Mouse (Mus musculus): ENCODE data around the gene Mamdc4. TPM values are rescaled to one million over a fixed set of nuclear protein-coding genes. Genes with fewer than 3 reads are reported as not detected.
A peak's percentile ranks its signal among the peaks of the same experiment; 100 is the strongest.

Gene Mamdc4
- total and polyA plus RNA-seq, 3 experiments = 17.6 to 21.6 TPM; not detected in 1

DNA sequence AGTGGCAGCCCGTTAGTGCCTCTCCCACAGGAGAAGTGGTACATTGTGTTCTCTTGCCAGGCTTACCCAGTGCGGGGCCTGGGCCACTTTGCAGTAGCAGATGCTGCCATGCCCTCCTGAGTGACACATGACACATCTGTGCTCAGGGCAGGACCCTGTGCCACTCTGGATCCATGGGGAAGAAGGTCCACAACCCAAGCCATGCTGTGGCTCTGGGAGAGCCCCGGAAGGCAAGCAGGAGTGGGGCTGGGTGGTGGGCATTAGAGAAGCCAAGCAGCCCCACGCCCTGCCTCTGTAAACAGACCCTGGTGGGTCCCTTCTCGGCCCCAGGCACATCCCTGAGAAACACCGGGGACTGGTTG, 8.5 kb upstream of the Mamdc4 start:
- Histone ChIP-seq H3K4me1 (ENCODE audit: control insufficient read depth in 1 of 2, insufficient read depth in 2 of 2, low read length in 2 of 2) (peaks cover 0 to 10% of the 10 kb centered on the region in 2 experiments; a peak in 2 of 4 replicates), H3K4me3 (ENCODE audit: control insufficient read depth in 1 of 2, insufficient read depth in 1 of 2, low read depth in 2 of 2, low read length in 2 of 2) (no peak overlapping the region), H3K27me3 (ENCODE audit: control insufficient read depth in 1 of 2, insufficient read depth in 2 of 2, low read length in 2 of 2) (no peaks in the 10 kb centered on the region), H3K36me3 (ENCODE audit: control insufficient read depth in 1 of 2, insufficient read depth in 2 of 2, low read length in 2 of 2) (peaks cover 3 to 7% of the 10 kb centered on the region in 2 experiments), H3K79me2 (ENCODE audit: control insufficient read depth, insufficient read depth, low read length, poor library complexity) (no peaks in the 10 kb centered on the region), H3K9ac (ENCODE audit: control insufficient read depth, low read depth, low read length, poor library complexity, severe bottlenecking) (no peak overlapping the region), H3K27ac (ENCODE audit: control insufficient read depth, low read depth, low read length) (no peak overlapping the region), H3K9me3 (replicated peaks; ENCODE audit: insufficient read depth, low read length) (no peaks in the 10 kb centered on the region)
- DNase-seq (ENCODE audit: low read depth, low spot score) = no peak
- TF ChIP-seq GABPA (IDR thresholded peaks at IDR 0.05; ENCODE audit: low read depth, low read length) = no peak
- no peak for TF ChIP-seq UBTF (IDR thresholded peaks at IDR 0.05; ENCODE audit: borderline replicate concordance, insufficient read depth, low read depth, low read length)
- no peak for TF ChIP-seq USF2 (IDR thresholded peaks at IDR 0.05; ENCODE audit: borderline replicate concordance in 1 of 2, insufficient read depth in 1 of 2, low read depth in 1 of 2, low read length in 2 of 2)
- TF ChIP-seq KAT2A (conservative IDR thresholded peaks at IDR 0.05; ENCODE audit: low read depth, low read length) = no peak
- no peak for TF ChIP-seq MAFK (IDR thresholded peaks at IDR 0.05; ENCODE audit: borderline replicate concordance, low read depth, low read length)
- TF ChIP-seq MYC (IDR thresholded peaks at IDR 0.05; ENCODE audit: low read depth, low read length) = no peak
- no peak for TF ChIP-seq ZKSCAN1 (IDR thresholded peaks at IDR 0.05; ENCODE audit: low read depth, low read length)
- TF ChIP-seq POLR2A (IDR thresholded peaks at IDR 0.05; ENCODE audit: control insufficient read depth in 1 of 2, insufficient read depth in 1 of 2, low read depth in 1 of 2, low read length in 2 of 2, poor library complexity in 1 of 2) = no peak
- no peak for TF ChIP-seq CTCF (IDR thresholded peaks at IDR 0.05 in 2 of 3, conservative IDR thresholded peaks at IDR 0.05 in 1 of 3; ENCODE audit: control insufficient read depth in 1 of 3, insufficient read depth in 1 of 3, low read depth in 2 of 3, low read length in 3 of 3, poor library complexity in 1 of 3, severe bottlenecking in 1 of 3)
- TF ChIP-seq MAZ (IDR thresholded peaks at IDR 0.05; ENCODE audit: low read depth, low read length) = no peak
- no peak for TF ChIP-seq ZMIZ1 (IDR thresholded peaks at IDR 0.05; ENCODE audit: low read depth, low read length)

DNA sequence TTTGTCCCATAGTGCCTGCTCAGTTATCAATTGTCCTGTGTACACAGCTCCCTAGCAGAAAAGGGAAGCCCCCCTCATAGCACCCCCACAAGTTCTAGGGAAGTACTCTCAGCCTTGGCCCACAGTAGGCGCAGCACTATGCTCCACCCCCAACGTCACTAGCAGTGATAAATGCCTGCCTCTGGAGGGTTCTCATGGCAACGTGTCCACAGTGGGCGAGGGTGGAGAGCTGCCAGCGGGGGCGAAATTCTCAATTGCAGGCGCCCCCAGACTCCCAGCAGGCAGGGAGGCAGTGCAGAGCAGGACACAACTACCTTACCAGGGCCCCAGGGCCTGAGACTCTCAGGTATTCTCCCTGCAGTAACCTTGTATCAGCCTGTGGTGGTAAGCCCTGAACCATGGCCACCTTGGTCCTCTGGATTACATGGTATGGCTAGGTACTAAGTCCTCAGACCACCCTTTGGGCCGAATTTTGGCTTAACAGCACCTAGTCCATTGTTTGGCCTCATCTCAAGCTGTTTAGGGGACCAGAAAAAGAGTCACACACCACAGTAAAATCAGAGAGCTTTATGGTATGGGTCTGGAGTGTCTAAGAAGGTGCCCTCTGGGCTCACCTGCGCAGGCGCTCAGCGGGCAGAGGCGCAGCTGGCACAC, 7.9 kb upstream of the Mamdc4 start:
- H3K27ac ChIP-seq (ENCODE audit: control insufficient read depth, low read depth, low read length) = no peak overlapping the region; the same call in 1 of the 2 replicates
- H3K36me3 ChIP-seq (ENCODE audit: control insufficient read depth in 1 of 2, insufficient read depth in 2 of 2, low read length in 2 of 2) = peaks cover 3 to 7% of the 10 kb centered on the region in 2 experiments
- DNase-seq (ENCODE audit: low read depth, low spot score) = peak; percentile 79
- H3K27me3 ChIP-seq (ENCODE audit: control insufficient read depth in 1 of 2, insufficient read depth in 2 of 2, low read length in 2 of 2) = no peaks in the 10 kb centered on the region
- no peaks in the 10 kb centered on the region for H3K79me2 ChIP-seq (ENCODE audit: control insufficient read depth, insufficient read depth, low read length, poor library complexity)
- H3K4me1 ChIP-seq (ENCODE audit: control insufficient read depth in 1 of 2, insufficient read depth in 2 of 2, low read length in 2 of 2) = peaks cover 0 to 10% of the 10 kb centered on the region in 2 experiments; a peak in 2 of 4 replicates
- H3K9me3 ChIP-seq (replicated peaks; ENCODE audit: insufficient read depth, low read length) = no peaks in the 10 kb centered on the region
- no peak overlapping the region for H3K4me3 ChIP-seq (ENCODE audit: control insufficient read depth in 1 of 2, insufficient read depth in 1 of 2, low read depth in 2 of 2, low read length in 2 of 2)
- 0 out of 2 replicates have a peak, but pooled peaks have one; percentile 16 for TF ChIP-seq ELF1 (IDR thresholded peaks at IDR 0.05; ENCODE audit: low read depth, low read length)
- TF ChIP-seq SIN3A (IDR thresholded peaks at IDR 0.05; ENCODE audit: low read length) = peak; percentile 48; the same call in 1 of the 2 replicates
- TF ChIP-seq NELFE (IDR thresholded peaks at IDR 0.05; ENCODE audit: low read depth, low read length) = no peak
- peak in 1 of 2 experiments; percentile 39; a peak in 2 of 4 replicates for TF ChIP-seq POLR2A (IDR thresholded peaks at IDR 0.05; ENCODE audit: control insufficient read depth in 1 of 2, insufficient read depth in 1 of 2, low read depth in 1 of 2, low read length in 2 of 2, poor library complexity in 1 of 2)
- no peak for TF ChIP-seq MYC (IDR thresholded peaks at IDR 0.05; ENCODE audit: low read depth, low read length)
- no peak overlapping the region for H3K9ac ChIP-seq (ENCODE audit: control insufficient read depth, low read depth, low read length, poor library complexity, severe bottlenecking)
